Mouse (Mus musculus) thymus, adult 2 months (tissue): Measurements from ENCODE around the gene Clasp1.

ENCODE experiments used
- CTCF ChIP-seq: fragments of 200-500 bp; IDR thresholded peaks from 2 replicates; pipeline ENCODE4 v1.5.1; 2012; ENCODE audit warnings: mild to moderate bottlenecking, control low read depth, low read length, moderate library complexity, borderline replicate concordance; ENCODE audit not compliant: control insufficient read depth, poor library complexity, insufficient read depth; ENCODE audit errors: extremely low read depth
- POLR2A ChIP-seq: fragments of 200-500 bp; IDR thresholded peaks from 2 replicates; pipeline ENCODE4 v1.6.1; 2012; ENCODE audit warnings: mild to moderate bottlenecking, low read length, control low read depth, moderate library complexity; ENCODE audit not compliant: control insufficient read depth, poor library complexity, insufficient read depth; ENCODE audit errors: extremely low read depth

DNA sequence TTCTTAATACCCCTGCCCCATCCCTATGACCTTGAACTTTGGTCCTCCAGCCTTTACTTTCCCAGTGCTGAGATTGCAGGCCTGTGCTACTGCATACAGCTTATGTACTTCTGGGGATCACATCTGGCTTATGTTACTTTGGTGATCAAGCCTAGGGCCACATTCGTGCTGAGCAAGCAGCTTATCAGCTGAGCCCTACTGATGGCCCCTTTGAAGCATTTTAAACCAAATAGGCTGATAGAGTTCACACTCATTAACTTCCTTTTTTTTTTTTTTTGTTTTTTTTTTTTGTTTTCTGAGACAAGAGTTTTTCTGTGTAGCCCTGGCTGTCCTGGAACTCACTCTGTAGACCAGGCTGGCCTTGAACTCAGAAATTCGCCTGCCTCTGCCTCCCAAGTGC is 164.2 kb downstream of the Clasp1 start:
- TF ChIP-seq CTCF: no peak
- no peak for TF ChIP-seq POLR2A
